Mouse (Mus musculus) megakaryocyte, embryonic 14.5 days (primary cell): Measurements from ENCODE around the gene Wnk2.

ENCODE experiments used
- FLI1 ChIP-seq: IDR thresholded peaks from 2 replicates; pipeline ENCODE4 v1.6.1; 2012; ENCODE audit warnings: low read length, inconsistent platforms, mixed read lengths
- GATA1 ChIP-seq: IDR thresholded peaks from 3 replicates; pipeline ENCODE4 v1.6.1; 2012; ENCODE audit warnings: mixed read lengths, low read length, inconsistent platforms, borderline replicate concordance

GRCm38 (mm10) chr13:49024763-49025162 is 123.1 kb downstream of the Wnk2 start:
- TF ChIP-seq GATA1 = no peak
- TF ChIP-seq FLI1 = no peak
